Mouse (Mus musculus) heart, embryonic 11.5 days (tissue): ENCODE data around the gene Rai1. TPM values are rescaled to one million over a fixed set of nuclear protein-coding genes. Genes with fewer than 3 reads are reported as not detected.

Experiments used
- ATAC-seq: fragments of 200-750 bp; cut with Nextera tagmentation; replicated peaks from 2 replicates; pipeline ENCODE4 v1.8.0; 2017; ENCODE audit warnings: moderate library complexity; ENCODE audit not compliant: insufficient number of reproducible peaks, low FRiP score, low TSS enrichment
- H3K27ac ChIP-seq: fragments of 300-500 bp; sonication (generic); 2 replicates; pipeline ENCODE4 v1.5.1; 2014; ENCODE audit warnings: mild to moderate bottlenecking, low read depth, low read length
- H3K27me3 ChIP-seq: fragments of 300-500 bp; sonication (generic); 2 replicates; pipeline ENCODE4 v1.6.1; 2014; ENCODE audit warnings: mild to moderate bottlenecking, low read length, mixed read lengths; ENCODE audit not compliant: control insufficient read depth, insufficient read depth
- H3K36me3 ChIP-seq: fragments of 300-500 bp; sonication (generic); 2 replicates; pipeline ENCODE4 v1.6.1; 2014; ENCODE audit warnings: mild to moderate bottlenecking, low read length, moderate library complexity, mixed read lengths; ENCODE audit not compliant: control insufficient read depth, insufficient read depth
- H3K4me1 ChIP-seq: fragments of 300-500 bp; sonication (generic); 2 replicates; pipeline ENCODE4 v1.6.1; 2014; ENCODE audit warnings: low read length; ENCODE audit not compliant: control insufficient read depth, insufficient read depth
- H3K4me2 ChIP-seq: fragments of 300-500 bp; sonication (generic); 2 replicates; pipeline ENCODE4 v1.6.1; 2014; ENCODE audit warnings: mild to moderate bottlenecking, moderate library complexity
- H3K4me3 ChIP-seq: fragments of 300-500 bp; sonication (generic); 2 replicates; pipeline ENCODE4 v1.5.1; 2014; ENCODE audit warnings: low read depth, low read length
- H3K9ac ChIP-seq: fragments of 300-500 bp; sonication (generic); 2 replicates; pipeline ENCODE4 v1.6.1; 2014; ENCODE audit warnings: mild to moderate bottlenecking, low read depth, low read length, moderate library complexity
- H3K9me3 ChIP-seq: fragments of 300-500 bp; sonication (generic); replicated peaks from 2 replicates; pipeline ENCODE4 v1.6.1; 2016; ENCODE audit warnings: low read length; ENCODE audit not compliant: control insufficient read depth
- WGBS: fragments of 180-500 bp; shearing (Covaris S2); extraction: QIAGEN DNeasy Blood & Tissue Kit; methylation state at CpG from one replicate; pipeline ENCODE4 v1.1.7; 2014; ENCODE audit not compliant: insufficient replicate concordance; 5-methylcytosine and 5-hydroxymethylcytosine counted together
- polyA plus RNA-seq: library from polyadenylated mRNA; unstranded; fragments of >200 nt; fragmentation: Nextera tagmentation; extraction: Ambion mirVana; gene quantifications from 2 replicates; pipeline ENCODE4 v1.2.1, GENCODE M21; 2014

Rai1 gene
- polyA plus RNA-seq, 1 experiment from 2014 or later = 24.4 TPM

DNA sequence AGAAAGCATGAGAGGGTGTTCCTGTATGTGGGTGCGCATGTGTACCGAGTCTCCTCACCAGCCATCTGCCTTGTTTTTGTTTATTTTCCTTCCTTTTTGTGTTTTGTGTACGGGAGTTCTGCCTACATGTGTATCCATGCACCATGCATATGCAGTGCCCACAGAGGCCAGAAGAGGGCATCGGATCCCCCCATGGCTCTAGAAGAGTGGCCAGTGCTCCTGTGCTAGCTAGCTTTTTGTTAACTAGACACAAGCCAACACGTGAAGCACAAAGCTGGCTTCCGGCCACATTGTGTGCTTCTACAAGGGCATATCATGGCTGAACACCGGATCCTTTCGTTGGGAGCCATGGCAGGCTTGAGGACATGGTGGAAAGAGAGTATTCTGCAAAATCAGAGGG, 34.2 kb upstream of the Rai1 start:
- H3K9ac ChIP-seq = no peak overlapping the region
- H3K4me2 ChIP-seq = no peak overlapping the region
- no peaks in the 10 kb centered on the region; the same call in 1 of the 2 replicates for H3K4me1 ChIP-seq
- no peaks in the 10 kb centered on the region for H3K36me3 ChIP-seq
- no peaks in the 10 kb centered on the region for H3K9me3 ChIP-seq
- H3K27me3 ChIP-seq = no peaks in the 10 kb centered on the region
- no peak for ATAC-seq
- H3K4me3 ChIP-seq = no peak overlapping the region
- 36% methylated on average over 8 of the region's 8 CpGs for WGBS
- H3K27ac ChIP-seq = no peak overlapping the region

DNA sequence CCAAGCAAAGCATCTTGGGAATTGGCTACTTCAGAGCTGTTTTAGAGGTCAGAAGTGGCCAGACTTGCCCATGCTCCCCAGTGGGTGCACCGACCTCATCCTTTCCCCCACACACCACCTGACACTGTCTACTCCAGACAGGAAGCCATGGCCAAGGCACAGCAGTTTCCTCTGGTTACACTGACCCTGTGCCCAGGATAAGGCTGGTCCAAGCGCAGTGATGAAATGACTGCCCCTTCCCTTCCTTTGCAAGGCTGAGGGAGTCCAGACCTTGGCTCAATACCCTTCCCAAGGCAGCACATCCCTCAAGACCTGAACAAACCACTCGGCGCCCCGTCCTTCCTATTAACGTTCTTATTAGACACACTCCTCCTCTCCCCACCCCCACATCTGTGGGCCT, 33.6 kb upstream of the Rai1 start:
- Histone ChIP-seq H3K9ac (no peak overlapping the region), H3K9me3 (no peaks in the 10 kb centered on the region), H3K36me3 (no peaks in the 10 kb centered on the region), H3K27me3 (no peaks in the 10 kb centered on the region), H3K4me3 (no peak overlapping the region), H3K4me2 (no peak overlapping the region), H3K4me1 (no peaks in the 10 kb centered on the region; the same call in 1 of the 2 replicates), H3K27ac (no peak overlapping the region)
- WGBS = 77% methylated on average over 6 of the region's 6 CpGs
- no peak for ATAC-seq

GRCm38 (mm10) chr11:60073121-60073520, 31.7 kb upstream of the Rai1 start:
- ATAC-seq = no peak
- H3K9ac ChIP-seq = no peak overlapping the region
- no peaks in the 10 kb centered on the region for H3K9me3 ChIP-seq
- H3K4me2 ChIP-seq = no peak overlapping the region
- no peaks in the 10 kb centered on the region; the same call in 1 of the 2 replicates for H3K4me1 ChIP-seq
- no peaks in the 10 kb centered on the region for H3K27me3 ChIP-seq
- H3K36me3 ChIP-seq = no peaks in the 10 kb centered on the region
- no peak overlapping the region for H3K4me3 ChIP-seq
- H3K27ac ChIP-seq = no peak overlapping the region

- H3K4me3 ChIP-seq = no peak overlapping the region
- WGBS = 48% methylated on average over 15 of the region's 15 CpGs
- no peaks in the 10 kb centered on the region for H3K9me3 ChIP-seq
- ATAC-seq = no peak
- no peaks in the 10 kb centered on the region for H3K27me3 ChIP-seq
- H3K27ac ChIP-seq = no peak overlapping the region
- H3K9ac ChIP-seq = no peak overlapping the region
- no peaks in the 10 kb centered on the region for H3K36me3 ChIP-seq
- H3K4me1 ChIP-seq = no peaks in the 10 kb centered on the region; the same call in 1 of the 2 replicates
- H3K4me2 ChIP-seq = no peak overlapping the region
These were observed 30.8 kb upstream of the Rai1 start for GRCm38 (mm10) chr11:60073936-60074502.

GRCm38 (mm10) chr11:60076183-60076582, 28.6 kb upstream of the Rai1 start:
- no peak for ATAC-seq
- Histone ChIP-seq H3K9me3 (no peaks in the 10 kb centered on the region), H3K4me3 (no peak overlapping the region), H3K4me1 (no peaks in the 10 kb centered on the region; the same call in 1 of the 2 replicates), H3K27me3 (no peaks in the 10 kb centered on the region), H3K36me3 (no peaks in the 10 kb centered on the region), H3K27ac (no peak overlapping the region), H3K9ac (no peak overlapping the region), H3K4me2 (no peak overlapping the region)
- WGBS = 72% methylated on average over 3 of the region's 3 CpGs

DNA sequence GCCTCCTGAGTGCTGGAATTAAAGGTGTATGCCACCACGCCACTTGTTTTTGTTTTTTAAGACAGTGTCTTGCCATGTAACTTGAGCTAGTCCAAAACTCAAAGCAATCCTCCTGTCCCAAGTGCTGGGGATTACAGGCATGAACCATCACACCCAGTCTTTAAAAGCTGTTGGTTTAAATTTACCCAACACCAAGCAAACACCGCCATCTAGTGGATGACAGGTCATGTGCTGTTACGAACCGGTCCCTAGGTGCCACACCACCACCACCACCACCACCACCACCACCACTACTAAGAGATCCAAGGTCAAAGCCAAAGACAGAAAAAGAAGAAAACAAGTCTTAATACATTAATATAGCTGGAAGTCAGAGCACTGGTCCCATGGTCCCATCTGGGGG, 28.0 kb upstream of the Rai1 start:
- WGBS = 11% methylated on average over 4 of the region's 4 CpGs
- H3K4me1 ChIP-seq = no peaks in the 10 kb centered on the region; the same call in 1 of the 2 replicates
- no peak overlapping the region for H3K4me3 ChIP-seq
- H3K36me3 ChIP-seq = no peaks in the 10 kb centered on the region
- H3K9me3 ChIP-seq = no peaks in the 10 kb centered on the region
- no peak overlapping the region for H3K4me2 ChIP-seq
- no peak for ATAC-seq
- no peak overlapping the region for H3K27ac ChIP-seq
- H3K9ac ChIP-seq = no peak overlapping the region
- H3K27me3 ChIP-seq = no peaks in the 10 kb centered on the region

GRCm38 (mm10) chr11:60084589-60084988, 20.2 kb upstream of the Rai1 start:
- no peaks in the 10 kb centered on the region; the same call in 1 of the 2 replicates for H3K27me3 ChIP-seq
- no peak for ATAC-seq
- no peak overlapping the region for H3K4me3 ChIP-seq
- WGBS = 38% methylated on average over 2 of the region's 2 CpGs
- no peak overlapping the region for H3K4me2 ChIP-seq
- H3K36me3 ChIP-seq = no peaks in the 10 kb centered on the region
- no peak overlapping the region for H3K9ac ChIP-seq
- H3K9me3 ChIP-seq = no peaks in the 10 kb centered on the region
- H3K27ac ChIP-seq = no peak overlapping the region
- H3K4me1 ChIP-seq = no peaks in the 10 kb centered on the region

- no peaks in the 10 kb centered on the region for H3K9me3 ChIP-seq
- H3K27ac ChIP-seq = no peak overlapping the region
- H3K9ac ChIP-seq = no peak overlapping the region
- ATAC-seq = no peak
- 61% methylated on average over 1 of the region's 1 CpGs for WGBS
- no peaks in the 10 kb centered on the region for H3K36me3 ChIP-seq
- H3K4me2 ChIP-seq = no peak overlapping the region
- H3K4me1 ChIP-seq = peaks cover 4% of the 10 kb centered on the region; the same call in 1 of the 2 replicates
- H3K4me3 ChIP-seq = no peak overlapping the region
- no peaks in the 10 kb centered on the region; the same call in 1 of the 2 replicates for H3K27me3 ChIP-seq
These were observed 18.1 kb upstream of the Rai1 start for GRCm38 (mm10) chr11:60086676-60087075.

DNA sequence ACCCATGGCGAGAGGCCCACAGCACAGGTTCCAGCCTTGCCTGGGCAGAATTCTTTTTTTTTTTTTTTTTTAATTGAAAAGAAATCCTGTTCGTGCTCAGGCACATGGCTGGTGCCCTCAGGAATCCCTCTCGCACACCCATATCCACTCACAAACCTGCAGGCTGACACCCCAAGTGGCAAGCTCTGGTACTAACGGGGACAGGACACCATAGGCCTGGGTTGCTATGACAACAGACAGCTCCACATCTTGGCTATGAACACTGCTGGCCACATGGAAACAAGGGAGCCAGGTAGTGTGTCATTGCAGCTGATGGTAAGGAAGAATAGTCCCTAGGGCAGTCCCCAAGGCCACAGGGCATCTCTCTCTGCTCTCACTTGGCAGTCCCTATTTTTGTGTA, 15.9 kb upstream of the Rai1 start:
- 48% methylated on average over 4 of the region's 4 CpGs for WGBS
- no peak for ATAC-seq
- no peak overlapping the region for H3K4me3 ChIP-seq

More for the DNA sequence above, 15.9 kb upstream of the Rai1 start:
- H3K9ac ChIP-seq = no peak overlapping the region
- peaks cover 26% of the 10 kb centered on the region for H3K4me1 ChIP-seq
- no peaks in the 10 kb centered on the region; the same call in 1 of the 2 replicates for H3K27me3 ChIP-seq
- H3K27ac ChIP-seq = no peak overlapping the region
- no peaks in the 10 kb centered on the region for H3K36me3 ChIP-seq
- H3K4me2 ChIP-seq = no peak overlapping the region
- H3K9me3 ChIP-seq = no peaks in the 10 kb centered on the region
